Mouse (Mus musculus) CH12.LX (cell line): ENCODE results near the gene Cabcoco1. TPM values are rescaled to one million over a fixed set of nuclear protein-coding genes. Genes with fewer than 3 reads are reported as not detected.

Experiments
- DNase-seq: peaks from one replicate; pipeline ENCODE4 v3.0.0-alpha.2; 2013; ENCODE audit errors: extremely low read depth
- H3K27ac ChIP-seq: 2 replicates; pipeline ENCODE4 v1.5.1; 2012; ENCODE audit warnings: low read depth, mild to moderate bottlenecking, control low read depth, moderate library complexity; ENCODE audit not compliant: insufficient read depth
- H3K27me3 ChIP-seq: replicated peaks from 2 replicates; pipeline ENCODE3; 2012; ENCODE audit warnings: inconsistent platforms
- H3K36me3 ChIP-seq, 2 experiments: replicated peaks in 1 of 2; 2 replicates each; pipeline versions ENCODE3 to v1.6.1; 2012; ENCODE audit warnings: inconsistent platforms in 1 of 2, low read length in 1 of 2, mild to moderate bottlenecking in 1 of 2, mixed read lengths in 1 of 2, moderate library complexity in 1 of 2; ENCODE audit not compliant: control insufficient read depth in 1 of 2, insufficient read depth in 1 of 2
- H3K4me1 ChIP-seq, 2 experiments: 2 replicates each; pipeline ENCODE4 v1.6.1; 2012; ENCODE audit warnings: inconsistent platforms in 1 of 2, moderate library complexity in 1 of 2; ENCODE audit not compliant: insufficient read depth in 2 of 2, control insufficient read depth in 1 of 2
- H3K4me2 ChIP-seq: 2 replicates; pipeline ENCODE4 v1.6.1; 2012; ENCODE audit warnings: low read depth, mild to moderate bottlenecking, control low read depth; ENCODE audit not compliant: poor library complexity, insufficient read depth, severe bottlenecking
- H3K4me3 ChIP-seq, 3 experiments: fragments of 150-350 bp in 1 of 3; sonication (generic) in 1 of 3; replicated peaks in 1 of 3; 2 replicates each; pipeline versions ENCODE3 to v1.5.1; 2011 to 2012; ENCODE audit warnings: low read depth in 2 of 3, low read length in 2 of 3, mild to moderate bottlenecking in 2 of 3, moderate library complexity in 2 of 3, control low read depth in 1 of 3, improper control_type of control experiment in 1 of 3, inconsistent platforms in 1 of 3, mixed read lengths in 1 of 3; ENCODE audit not compliant: poor library complexity in 1 of 3
- H3K79me2 ChIP-seq: replicated peaks from 2 replicates; pipeline ENCODE4 v1.6.1; 2012; ENCODE audit warnings: mild to moderate bottlenecking, moderate library complexity; ENCODE audit not compliant: control insufficient read depth, poor library complexity, insufficient read depth, severe bottlenecking; ENCODE audit errors: extremely low read depth
- H3K9ac ChIP-seq: 2 replicates; pipeline ENCODE4 v1.6.1; 2012; ENCODE audit warnings: low read depth, mild to moderate bottlenecking, control low read depth, moderate library complexity; ENCODE audit not compliant: insufficient read depth
- H3K9me3 ChIP-seq: replicated peaks from 2 replicates; pipeline ENCODE3; 2012; ENCODE audit warnings: low read length, inconsistent platforms, mixed read lengths
- BHLHE40 ChIP-seq: IDR thresholded peaks from 2 replicates; pipeline ENCODE4 v1.6.1; 2011; ENCODE audit warnings: mild to moderate bottlenecking, low read depth, low read length, improper control_type of control experiment
- CHD1 ChIP-seq: IDR thresholded peaks from 2 replicates; pipeline ENCODE4 v1.6.1; 2012; ENCODE audit warnings: low read depth, low read length, improper control_type of control experiment, inconsistent platforms
- CHD2 ChIP-seq: IDR thresholded peaks from 2 replicates; pipeline ENCODE4 v1.6.1; 2011; ENCODE audit warnings: low read length, improper control_type of control experiment
- CTCF ChIP-seq, 2 experiments: IDR thresholded peaks in 1 of 2; conservative IDR thresholded peaks in 1 of 2; 2 replicates each; pipeline ENCODE4 v1.5.1; 2011 to 2012; ENCODE audit warnings: low read depth in 2 of 2, low read length in 2 of 2, improper control_type of control experiment in 1 of 2, inconsistent platforms in 1 of 2, mild to moderate bottlenecking in 1 of 2, moderate library complexity in 1 of 2
- E2F4 ChIP-seq: IDR thresholded peaks from 2 replicates; pipeline ENCODE4 v1.6.1; 2011; ENCODE audit warnings: low read depth, low read length, improper control_type of control experiment; ENCODE audit not compliant: insufficient replicate concordance
- ELF1 ChIP-seq: IDR thresholded peaks from 2 replicates; pipeline ENCODE4 v1.6.1; 2014; ENCODE audit warnings: low read depth, mild to moderate bottlenecking, inconsistent platforms, low read length, improper control_type of control experiment
- EP300 ChIP-seq: IDR thresholded peaks from 2 replicates; pipeline ENCODE4 v1.6.1; 2011; ENCODE audit warnings: low read length, improper control_type of control experiment
- ETS1 ChIP-seq: conservative IDR thresholded peaks from 2 replicates; pipeline ENCODE4 v1.6.1; 2012; ENCODE audit warnings: low read depth, mild to moderate bottlenecking, inconsistent platforms, low read length, improper control_type of control experiment, moderate library complexity
- KAT2A ChIP-seq: IDR thresholded peaks from 2 replicates; pipeline ENCODE4 v1.6.1; 2012; ENCODE audit warnings: low read length, improper control_type of control experiment, inconsistent platforms; ENCODE audit not compliant: insufficient replicate concordance
- MAZ ChIP-seq: IDR thresholded peaks from 2 replicates; pipeline ENCODE4 v1.6.1; 2012; ENCODE audit warnings: low read depth, mild to moderate bottlenecking, inconsistent platforms, low read length, improper control_type of control experiment, moderate library complexity
- MXI1 ChIP-seq: IDR thresholded peaks from 2 replicates; pipeline ENCODE4 v1.6.1; 2011; ENCODE audit warnings: mild to moderate bottlenecking, low read depth, low read length, improper control_type of control experiment
- MYC ChIP-seq: IDR thresholded peaks from 2 replicates; pipeline ENCODE4 v1.6.1; 2011; ENCODE audit warnings: low read depth, mild to moderate bottlenecking, improper control_type of control experiment, low read length
- NELFE ChIP-seq: IDR thresholded peaks from 2 replicates; pipeline ENCODE4 v1.6.1; 2011; ENCODE audit warnings: low read depth, low read length, improper control_type of control experiment
- PAX5 ChIP-seq: IDR thresholded peaks from 2 replicates; pipeline ENCODE4 v1.6.1; 2012; ENCODE audit warnings: low read length, inconsistent platforms, mixed read lengths
- POLR2AphosphoS2 ChIP-seq: IDR thresholded peaks from 2 replicates; pipeline ENCODE4 v1.6.1; 2011; ENCODE audit warnings: low read depth, low read length, improper control_type of control experiment
- SIN3A ChIP-seq: IDR thresholded peaks from 2 replicates; pipeline ENCODE4 v1.6.1; 2012; ENCODE audit warnings: low read length, improper control_type of control experiment, inconsistent platforms
- SMC3 ChIP-seq: IDR thresholded peaks from 2 replicates; pipeline ENCODE4 v1.6.1; 2011; ENCODE audit warnings: low read depth, low read length, improper control_type of control experiment
- TCF12 ChIP-seq: IDR thresholded peaks from 2 replicates; pipeline ENCODE4 v1.6.1; 2014; ENCODE audit warnings: low read depth, mild to moderate bottlenecking, inconsistent platforms, low read length, improper control_type of control experiment
- USF1 ChIP-seq: IDR thresholded peaks from 2 replicates; pipeline ENCODE4 v1.6.1; 2014; ENCODE audit warnings: low read depth, mild to moderate bottlenecking, inconsistent platforms, low read length, improper control_type of control experiment
- ZC3H11A ChIP-seq: IDR thresholded peaks from 2 replicates; pipeline ENCODE4 v1.6.1; 2012; ENCODE audit warnings: low read depth, mild to moderate bottlenecking, inconsistent platforms, low read length, improper control_type of control experiment
- ZKSCAN1 ChIP-seq: IDR thresholded peaks from 2 replicates; pipeline ENCODE4 v1.6.1; 2012; ENCODE audit warnings: low read depth, inconsistent platforms, low read length, improper control_type of control experiment, borderline replicate concordance
- ZMIZ1 ChIP-seq: IDR thresholded peaks from 2 replicates; pipeline ENCODE4 v1.6.1; 2012; ENCODE audit warnings: low read depth, mild to moderate bottlenecking, inconsistent platforms, low read length, improper control_type of control experiment
- dilution Hi-C: fragments of 300-500 bp; cut with MboI; formaldehyde crosslinking; loops from 2 replicates; pipeline ENCODE4 v1.14.3; 2020; ENCODE audit warnings: low sequenced_read_pairs; ENCODE audit not compliant: extremely low pct_unique_long_range_greater_than_20kb, extremely low pct_ligation_motif_present
- in situ Hi-C: fragments of 300-500 bp; cut with MboI; formaldehyde crosslinking; loops from 3 replicates; pipeline ENCODE4 v1.14.3; 2019; ENCODE audit warnings: low sequenced_read_pairs, low pct_ligation_motif_present, low pct_unique_long_range_greater_than_20kb, mixed read lengths
- polyA plus RNA-seq: library from polyadenylated mRNA; unstranded; fragments of >175 nt; gene quantifications from 2 replicates; pipeline ENCODE4 v1.2.1, GENCODE M21; 2012; ENCODE audit warnings: low read depth; ENCODE audit not compliant: insufficient read length
- total RNA-seq, 2 experiments: library from RNA; depleted of rRNA; stranded (reverse); fragments of 300-350 nt in 1 of 2; fragments of >200 nt in 1 of 2; gene quantifications; 2 replicates each; pipeline ENCODE4 v1.2.3; 2012 to 2014

Gene Cabcoco1
- total and polyA plus RNA-seq, 3 experiments: 0.72 to 2.4 (median 0.90) TPM

- Histone ChIP-seq H3K4me2 (no peak overlapping the region), H3K27me3 (no peaks in the 10 kb centered on the region), H3K9ac (no peak overlapping the region), H3K4me3 (no peak overlapping the region), H3K79me2 (no peaks in the 10 kb centered on the region), H3K27ac (no peak overlapping the region), H3K36me3 (no peaks in the 10 kb centered on the region), H3K4me1 (peaks cover 0 to 4% of the 10 kb centered on the region in 2 experiments; a peak in 1 of 4 replicates), H3K9me3 (no peaks in the 10 kb centered on the region)
- in situ Hi-C loops: no loop called here
- no peak for TF ChIP-seq MYC
- TF ChIP-seq SMC3: no peak
- no peak for TF ChIP-seq ELF1
- TF ChIP-seq ETS1: no peak
- TF ChIP-seq PAX5: no peak
- TF ChIP-seq SIN3A: no peak
- no peak for TF ChIP-seq CHD1
- TF ChIP-seq ZC3H11A: no peak
- TF ChIP-seq ZMIZ1: no peak
- TF ChIP-seq CHD2: no peak
- dilution Hi-C loops: no loop called here
- DNase-seq: no peak
Measured at GRCm38 (mm10) chr10:68529364-68530049, 12.2 kb downstream of the Cabcoco1 start.

- no peak for TF ChIP-seq BHLHE40
- TF ChIP-seq ZKSCAN1: no peak
- TF ChIP-seq USF1: no peak
- no peak for TF ChIP-seq ETS1
- TF ChIP-seq ZMIZ1: no peak
- TF ChIP-seq E2F4: no peak
- TF ChIP-seq NELFE: no peak
- no peak for TF ChIP-seq CTCF (conservative IDR thresholded peaks at IDR 0.05 in 1 of 2, IDR thresholded peaks at IDR 0.05 in 1 of 2; ENCODE audit: low read depth in 2 of 2, low read length in 2 of 2)
- TF ChIP-seq MYC: no peak
- no peak for TF ChIP-seq MXI1
- TF ChIP-seq CHD2: no peak
- TF ChIP-seq EP300: no peak
- TF ChIP-seq MAZ: no peak
- no peak for TF ChIP-seq KAT2A
- no peak for TF ChIP-seq POLR2AphosphoS2
- no peak for TF ChIP-seq TCF12
- TF ChIP-seq ELF1: no peak
- no peak for TF ChIP-seq SIN3A
- TF ChIP-seq CHD1: no peak
- TF ChIP-seq, all 38 proteins: peak for 0
- DNase-seq: no peak
- dilution Hi-C loops: no loop called here
Measured at GRCm38 (mm10) chr10:68528958-68529357, 12.7 kb downstream of the Cabcoco1 start.

More at GRCm38 (mm10) chr10:68528958-68529357, 12.7 kb downstream of the Cabcoco1 start:
- no peaks in the 10 kb centered on the region for H3K79me2 ChIP-seq
- no peak overlapping the region for H3K4me3 ChIP-seq
- no peaks in the 10 kb centered on the region for H3K9me3 ChIP-seq
- H3K4me1 ChIP-seq: peaks cover 0 to 4% of the 10 kb centered on the region in 2 experiments; a peak in 1 of 4 replicates
- no peak overlapping the region for H3K27ac ChIP-seq
- in situ Hi-C loops: no loop called here
- no peak overlapping the region for H3K4me2 ChIP-seq
- H3K36me3 ChIP-seq: no peaks in the 10 kb centered on the region
- no peaks in the 10 kb centered on the region for H3K27me3 ChIP-seq
- H3K9ac ChIP-seq: no peak overlapping the region
